Mouse (Mus musculus): ENCODE data around the gene 1700019D03Rik. TPM values are rescaled to one million over a fixed set of nuclear protein-coding genes. Genes with fewer than 3 reads are reported as not detected.

The 1700019D03Rik gene
- polyA plus RNA-seq, 1 experiment from 2014 or later: 5.5 TPM

Other genes starting within 250 kb of the 1700019D03Rik start
- gene Inpp1, start 202.5 kb downstream of the 1700019D03Rik start, polyA plus RNA-seq (2015; fragmentation: Nextera tagmentation; extraction: Ambion mirVana): 40.9 and 45.0 TPM in 2 replicates
- 31.4 and 34.2 TPM in 2 replicates for gene Hibch, start 175.2 kb downstream of the 1700019D03Rik start, polyA plus RNA-seq (2015; fragmentation: Nextera tagmentation; extraction: Ambion mirVana)
- gene Mstn, start 41.5 kb upstream of the 1700019D03Rik start, polyA plus RNA-seq (2015; fragmentation: Nextera tagmentation; extraction: Ambion mirVana): 0.18 and 0.25 TPM in 2 replicates
- gene 1700019A02Rik, start 167.5 kb upstream of the 1700019D03Rik start, polyA plus RNA-seq (2015; fragmentation: Nextera tagmentation; extraction: Ambion mirVana): not detected in 2 replicates